Mouse (Mus musculus) liver, embryonic 14.5 days (tissue): ENCODE data around the gene Ankrd36.

Experiments used
- CTCF ChIP-seq: IDR thresholded peaks from 2 replicates; pipeline ENCODE4 v1.5.1; 2016; ENCODE audit warnings: antibody characterized with exemption, low read depth, control low read depth
- EP300 ChIP-seq: IDR thresholded peaks from 2 replicates; pipeline ENCODE4 v1.6.1; 2016; ENCODE audit warnings: antibody characterized with exemption, low read depth

GRCm38 (mm10) chr11:5732401-5732800 lies 162.9 kb downstream of the Ankrd36 start:
- TF ChIP-seq EP300, result no peak
- no peak for TF ChIP-seq CTCF
